Mouse (Mus musculus) heart, embryonic 11.5 days (tissue): Measurements from ENCODE around the gene Zfp273. TPM values are rescaled to one million over a fixed set of nuclear protein-coding genes. Genes with fewer than 3 reads are reported as not detected.
"Not testable (repeated sequence)": the region's sequence is repeated elsewhere in the genome, so short reads cannot be mapped to it uniquely, and the experiment has no call there.

ENCODE experiments used
- ATAC-seq: fragments of 200-750 bp; cut with Nextera tagmentation; replicated peaks from 2 replicates; pipeline ENCODE4 v1.8.0; 2017; ENCODE audit warnings: moderate library complexity; ENCODE audit not compliant: insufficient number of reproducible peaks, low FRiP score, low TSS enrichment
- H3K27ac ChIP-seq: fragments of 300-500 bp; sonication (generic); 2 replicates; pipeline ENCODE4 v1.5.1; 2014; ENCODE audit warnings: mild to moderate bottlenecking, low read depth, low read length
- H3K27me3 ChIP-seq: fragments of 300-500 bp; sonication (generic); 2 replicates; pipeline ENCODE4 v1.6.1; 2014; ENCODE audit warnings: mild to moderate bottlenecking, low read length, mixed read lengths; ENCODE audit not compliant: control insufficient read depth, insufficient read depth
- H3K36me3 ChIP-seq: fragments of 300-500 bp; sonication (generic); 2 replicates; pipeline ENCODE4 v1.6.1; 2014; ENCODE audit warnings: mild to moderate bottlenecking, low read length, moderate library complexity, mixed read lengths; ENCODE audit not compliant: control insufficient read depth, insufficient read depth
- H3K4me1 ChIP-seq: fragments of 300-500 bp; sonication (generic); 2 replicates; pipeline ENCODE4 v1.6.1; 2014; ENCODE audit warnings: low read length; ENCODE audit not compliant: control insufficient read depth, insufficient read depth
- H3K4me2 ChIP-seq: fragments of 300-500 bp; sonication (generic); 2 replicates; pipeline ENCODE4 v1.6.1; 2014; ENCODE audit warnings: mild to moderate bottlenecking, moderate library complexity
- H3K4me3 ChIP-seq: fragments of 300-500 bp; sonication (generic); 2 replicates; pipeline ENCODE4 v1.5.1; 2014; ENCODE audit warnings: low read depth, low read length
- H3K9ac ChIP-seq: fragments of 300-500 bp; sonication (generic); 2 replicates; pipeline ENCODE4 v1.6.1; 2014; ENCODE audit warnings: mild to moderate bottlenecking, low read depth, low read length, moderate library complexity
- H3K9me3 ChIP-seq: fragments of 300-500 bp; sonication (generic); replicated peaks from 2 replicates; pipeline ENCODE4 v1.6.1; 2016; ENCODE audit warnings: low read length; ENCODE audit not compliant: control insufficient read depth
- WGBS: fragments of 180-500 bp; shearing (Covaris S2); extraction: QIAGEN DNeasy Blood & Tissue Kit; methylation state at CpG from one replicate; pipeline ENCODE4 v1.1.7; 2014; ENCODE audit not compliant: insufficient replicate concordance; 5-methylcytosine and 5-hydroxymethylcytosine counted together
- polyA plus RNA-seq: library from polyadenylated mRNA; unstranded; fragments of >200 nt; fragmentation: Nextera tagmentation; extraction: Ambion mirVana; gene quantifications from 2 replicates; pipeline ENCODE4 v1.2.1, GENCODE M21; 2014

Zfp273 gene
- polyA plus RNA-seq, 1 experiment from 2014 or later: 4.1 TPM

GRCm38 (mm10) chr13:67818636-67819035 lies 5.1 kb downstream of the Zfp273 start:
- no peak for ATAC-seq

DNA sequence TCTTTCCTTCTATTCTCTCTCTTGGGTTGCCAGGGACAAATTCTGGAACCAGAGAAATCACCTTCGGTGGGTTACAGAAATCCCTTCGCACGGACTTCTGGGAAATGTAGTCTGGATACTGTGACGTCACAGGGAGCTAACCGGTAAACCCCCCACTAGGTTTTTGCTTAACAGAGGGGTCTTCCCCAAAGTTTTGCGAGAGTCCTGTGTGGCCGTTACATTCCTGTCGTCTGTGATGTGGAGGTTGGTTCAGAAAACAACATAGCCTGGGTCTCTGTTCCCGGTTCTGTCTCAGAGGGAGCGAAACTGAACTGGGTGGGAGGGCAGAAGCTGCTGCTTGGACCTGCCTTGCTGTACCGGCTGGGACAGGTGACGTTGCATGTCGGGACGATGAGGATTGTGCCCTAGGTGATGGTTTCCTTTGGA lies 17.4 kb downstream of the Zfp273 start, which contains the start of gene Gm10037:
Gene Gm10037 (plus strand): TSS at position 196 of the 426 bp plus-strand sequence.
- no peaks in the 10 kb centered on the region for H3K27me3 ChIP-seq
- peak within 1 kb of the TSS; percentile 72 for H3K4me2 ChIP-seq
- 0 out of 2 replicates have a peak, but pooled peaks have one; percentile 63 for ATAC-seq
- peak within 1 kb of the TSS; percentile 80 for H3K9ac ChIP-seq
- peaks cover 7% of the 10 kb centered on the region for H3K36me3 ChIP-seq
- 5% methylated on average over 14 of the region's 14 CpGs for WGBS
- H3K4me3 ChIP-seq: peak within 1 kb of the TSS; percentile 64
- no peaks in the 10 kb centered on the region for H3K4me1 ChIP-seq
- no peak within 1 kb of the TSS for H3K27ac ChIP-seq
- no peaks in the 10 kb centered on the region; the same call in 1 of the 2 replicates for H3K9me3 ChIP-seq

More at GRCm38 (mm10) chr13:67818636-67819035, 5.1 kb downstream of the Zfp273 start:
- no peak overlapping the region for H3K4me2 ChIP-seq
- H3K4me3 ChIP-seq: no peak overlapping the region
- H3K9ac ChIP-seq: no peak overlapping the region
- H3K9me3 ChIP-seq: no peaks in the 10 kb centered on the region
- 0 out of 2 replicates have a peak, but pooled peaks cover 2% of the 10 kb centered on the region for H3K36me3 ChIP-seq
- H3K27me3 ChIP-seq: no peaks in the 10 kb centered on the region
- no peak overlapping the region for H3K27ac ChIP-seq
- WGBS: 81% methylated on average over 1 of the region's 1 CpGs
- no peaks in the 10 kb centered on the region for H3K4me1 ChIP-seq

DNA sequence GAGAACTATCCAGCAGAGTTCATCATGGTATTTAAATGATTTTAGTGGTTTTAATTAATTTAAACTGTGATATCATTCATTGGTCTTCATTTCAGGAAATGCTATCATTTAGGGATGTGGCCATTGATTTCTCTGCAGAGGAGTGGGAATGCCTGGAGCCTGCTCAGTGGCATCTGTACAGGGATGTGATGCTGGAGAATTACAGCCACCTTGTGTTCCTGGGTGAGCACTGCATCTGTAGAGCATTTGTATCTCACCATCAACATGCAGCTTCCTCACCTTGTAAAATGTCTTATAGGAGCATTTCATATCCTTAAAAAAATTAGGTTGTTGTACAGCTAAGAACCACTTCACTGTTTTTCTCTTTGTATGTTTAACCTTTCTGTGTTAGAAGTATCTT lies 19.6 kb downstream of the Zfp273 start:
- not testable (repeated sequence) for H3K4me1 ChIP-seq, ATAC-seq, H3K4me2 ChIP-seq, H3K9me3 ChIP-seq, H3K27ac ChIP-seq, H3K4me3 ChIP-seq, H3K36me3 ChIP-seq, H3K9ac ChIP-seq, H3K27me3 ChIP-seq

DNA sequence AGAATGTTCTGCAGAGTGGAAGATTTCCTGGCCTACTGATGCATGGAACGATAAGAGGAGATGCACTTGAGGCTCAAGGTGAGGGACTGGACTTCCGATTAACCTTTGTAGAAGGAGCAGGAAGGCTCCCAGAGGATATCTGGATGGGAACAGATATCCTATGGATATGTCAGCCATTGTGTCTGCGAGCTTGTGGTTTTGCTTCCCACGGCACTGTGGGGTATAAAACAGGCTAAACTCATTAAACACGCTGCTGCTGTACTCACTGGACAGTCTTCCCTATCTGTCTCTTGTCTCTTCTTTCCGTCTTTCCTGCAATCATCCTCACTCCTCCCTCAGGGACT lies 30.2 kb downstream of the Zfp273 start:
- H3K9ac ChIP-seq: no peak overlapping the region

DNA sequence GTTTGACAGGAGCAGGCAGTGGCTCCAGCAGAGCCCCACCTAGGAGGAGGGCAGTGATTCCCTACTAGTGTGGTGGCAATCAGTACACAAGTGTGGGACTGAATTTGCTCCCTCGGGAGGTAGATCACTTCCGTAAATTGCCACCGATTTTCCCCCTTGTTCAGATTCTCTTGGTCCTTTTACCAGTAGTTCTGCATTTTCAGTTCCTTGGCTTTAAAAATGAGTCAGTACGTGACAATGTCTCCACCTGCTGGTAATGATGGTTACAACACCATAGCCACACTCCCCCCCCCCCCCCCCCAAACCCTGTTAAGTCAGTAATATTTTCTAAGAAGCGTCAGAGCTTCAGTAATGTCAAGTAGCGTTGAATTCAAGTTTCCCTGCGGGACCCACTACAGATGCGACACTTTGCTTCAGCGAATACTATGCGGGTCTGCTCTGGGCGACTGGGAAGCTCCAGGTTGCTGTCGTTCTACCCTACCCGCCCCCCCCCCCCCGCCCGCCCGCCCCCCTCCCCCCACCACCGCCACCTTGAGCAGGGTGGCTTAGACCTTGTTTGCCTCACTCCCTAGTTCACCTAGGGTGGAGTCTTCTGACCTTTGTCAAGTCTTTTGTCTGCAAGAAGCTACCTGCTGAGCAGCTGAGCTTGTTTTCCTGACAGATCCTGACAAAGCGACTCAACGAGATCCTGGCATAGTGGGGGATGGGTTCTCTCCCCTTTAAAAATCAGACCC lies 30.7 kb downstream of the Zfp273 start:
- WGBS: 2% methylated on average over 15 of the region's 19 CpGs
- Histone ChIP-seq H3K4me2 (peak overlapping the region; percentile 68), H3K4me1 (no peaks in the 10 kb centered on the region; the same call in 1 of the 2 replicates), H3K9ac (peak overlapping the region; percentile 1; the same call in 1 of the 2 replicates), H3K27me3 (no peaks in the 10 kb centered on the region), H3K9me3 (no peaks in the 10 kb centered on the region), H3K27ac (no peak overlapping the region), H3K36me3 (no peaks in the 10 kb centered on the region), H3K4me3 (peak overlapping the region; percentile 42)
- ATAC-seq: 0 out of 2 replicates have a peak, but pooled peaks have one; percentile 46

More for the DNA sequence above, 30.2 kb downstream of the Zfp273 start:
- WGBS: 44% methylated on average over 6 of the region's 6 CpGs
- Histone ChIP-seq H3K27me3 (no peaks in the 10 kb centered on the region), H3K4me2 (peak overlapping the region; percentile 68), H3K4me1 (no peaks in the 10 kb centered on the region; the same call in 1 of the 2 replicates), H3K27ac (no peak overlapping the region), H3K36me3 (no peaks in the 10 kb centered on the region), H3K9me3 (no peaks in the 10 kb centered on the region), H3K4me3 (peak overlapping the region; percentile 42; the same call in 1 of the 2 replicates)
- no peak for ATAC-seq

DNA sequence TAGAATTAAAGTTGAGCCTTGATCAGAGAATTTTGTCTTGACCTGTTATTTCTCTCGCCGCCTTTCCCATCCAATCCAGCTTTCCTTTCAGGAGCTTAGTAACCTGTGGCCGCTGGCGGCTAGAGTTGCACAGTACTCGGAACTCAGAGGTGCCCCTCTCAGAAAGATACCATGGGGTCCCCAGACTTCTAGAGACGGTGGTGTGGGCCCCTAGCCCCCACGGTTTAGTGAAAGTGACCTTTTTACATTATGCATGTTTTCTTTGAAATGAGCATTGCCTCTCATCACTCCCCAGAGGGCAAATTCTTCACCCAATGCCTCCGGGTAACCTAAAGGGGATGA lies 31.3 kb downstream of the Zfp273 start:
- Histone ChIP-seq H3K4me1 (no peaks in the 10 kb centered on the region; the same call in 1 of the 2 replicates), H3K9me3 (no peaks in the 10 kb centered on the region), H3K4me2 (peak overlapping the region; percentile 68), H3K27ac (no peak overlapping the region), H3K4me3 (peak overlapping the region; percentile 42), H3K9ac (peak overlapping the region; percentile 1; the same call in 1 of the 2 replicates), H3K36me3 (no peaks in the 10 kb centered on the region), H3K27me3 (no peaks in the 10 kb centered on the region)
- WGBS: 19% methylated on average over 8 of the region's 8 CpGs
- no peak for ATAC-seq

DNA sequence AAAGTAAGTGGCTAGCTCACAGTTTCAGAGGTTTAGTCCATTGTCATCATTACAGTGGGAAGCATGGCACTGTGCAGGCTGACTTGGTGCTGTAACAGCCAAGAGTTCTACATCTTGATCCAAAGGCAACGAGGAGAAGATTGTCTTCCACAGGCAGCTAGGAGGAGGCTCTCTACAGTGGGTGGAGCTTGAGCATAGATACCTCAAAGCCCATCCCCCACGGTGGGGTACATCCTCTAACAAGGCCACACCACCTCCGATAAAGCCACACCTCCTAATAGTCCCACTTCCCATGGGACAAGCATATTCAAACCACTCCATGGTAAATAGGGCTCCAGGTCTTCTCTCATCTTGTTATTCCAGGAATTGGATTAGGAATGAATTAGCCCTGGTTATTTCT lies 36.8 kb downstream of the Zfp273 start:
- no peaks in the 10 kb centered on the region for H3K27me3 ChIP-seq
- 76% methylated on average over 3 of the region's 3 CpGs for WGBS
- no peak overlapping the region for H3K4me3 ChIP-seq
- H3K27ac ChIP-seq: no peak overlapping the region
- no peaks in the 10 kb centered on the region for H3K36me3 ChIP-seq
- H3K9ac ChIP-seq: no peak overlapping the region
- no peaks in the 10 kb centered on the region for H3K4me1 ChIP-seq
- H3K4me2 ChIP-seq: no peak overlapping the region
- ATAC-seq: no peak
- no peaks in the 10 kb centered on the region for H3K9me3 ChIP-seq

- H3K9me3 ChIP-seq: no peaks in the 10 kb centered on the region
- no peak overlapping the region for H3K27ac ChIP-seq
- no peak overlapping the region for H3K4me2 ChIP-seq
- no peaks in the 10 kb centered on the region for H3K4me1 ChIP-seq
- H3K36me3 ChIP-seq: no peaks in the 10 kb centered on the region
- ATAC-seq: no peak; the same call in 1 of the 2 replicates
- no peak overlapping the region for H3K9ac ChIP-seq
- WGBS: 72% methylated on average over 6 of the region's 6 CpGs
- H3K27me3 ChIP-seq: no peaks in the 10 kb centered on the region
- H3K4me3 ChIP-seq: no peak overlapping the region
Observed at GRCm38 (mm10) chr13:67853130-67853529, 39.6 kb downstream of the Zfp273 start.

GRCm38 (mm10) chr13:67853983-67854382 lies 40.4 kb downstream of the Zfp273 start:
- no peak for ATAC-seq
- 64% methylated on average over 2 of the region's 2 CpGs for WGBS
- H3K27me3 ChIP-seq: no peaks in the 10 kb centered on the region

More at GRCm38 (mm10) chr13:67853983-67854382, 40.4 kb downstream of the Zfp273 start:
- no peak overlapping the region for H3K9ac ChIP-seq
- H3K27ac ChIP-seq: no peak overlapping the region
- no peak overlapping the region for H3K4me2 ChIP-seq
- H3K9me3 ChIP-seq: no peaks in the 10 kb centered on the region
- no peaks in the 10 kb centered on the region for H3K36me3 ChIP-seq
- no peak overlapping the region for H3K4me3 ChIP-seq
- no peaks in the 10 kb centered on the region for H3K4me1 ChIP-seq
